Mouse (Mus musculus) WW6 (cell line): ENCODE results near the gene Shc3.

Source experiments
- DNase-seq: peaks from one replicate; pipeline ENCODE4 v3.0.0-alpha.2; 2013; ENCODE audit warnings: low read depth, low spot score

Gene Shc3

DNA sequence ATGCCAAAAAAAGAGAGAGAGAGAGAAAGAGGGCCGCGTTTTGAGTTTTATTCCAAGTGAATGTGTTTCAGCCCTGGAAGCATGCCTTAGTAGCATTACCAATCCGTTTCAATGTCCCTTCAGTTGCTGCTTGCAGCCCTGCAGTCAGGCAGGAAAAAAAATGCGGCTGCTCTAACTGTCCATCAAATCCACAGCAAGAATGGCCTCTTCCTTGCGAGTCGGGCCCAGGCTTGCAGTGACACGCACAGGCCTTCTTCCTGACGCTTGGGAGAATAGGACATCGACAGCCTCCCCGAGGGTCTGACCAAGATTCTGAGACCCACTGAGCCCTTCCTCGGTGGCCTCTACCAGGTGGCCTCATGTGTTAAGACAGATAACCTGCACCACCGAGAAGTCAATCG lies 718 bp downstream of the Shc3 start:
- no peak for DNase-seq

DNA sequence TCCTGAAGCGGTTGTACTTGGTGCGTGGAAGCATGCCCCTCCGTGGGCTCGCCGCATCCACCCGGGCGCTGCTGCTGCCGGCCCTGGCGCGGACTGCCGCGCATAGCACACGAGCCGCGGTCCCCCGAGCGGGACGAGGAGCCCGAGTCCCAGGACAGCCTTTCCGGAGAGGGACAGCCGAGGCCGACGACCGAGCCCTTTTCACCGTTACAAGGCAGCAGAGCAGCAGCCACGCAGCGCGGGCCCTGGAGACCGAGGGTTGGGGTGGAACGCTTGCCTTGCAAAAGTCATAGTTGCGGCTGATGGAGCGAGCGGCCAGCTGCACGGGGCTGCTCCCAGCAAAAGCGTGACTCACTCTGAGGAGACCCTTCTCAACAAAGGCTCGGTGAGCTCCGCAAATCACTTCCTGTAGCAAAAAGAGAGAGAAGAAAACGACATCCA lies 1.8 kb downstream of the Shc3 start:
- DNase-seq: no peak

DNA sequence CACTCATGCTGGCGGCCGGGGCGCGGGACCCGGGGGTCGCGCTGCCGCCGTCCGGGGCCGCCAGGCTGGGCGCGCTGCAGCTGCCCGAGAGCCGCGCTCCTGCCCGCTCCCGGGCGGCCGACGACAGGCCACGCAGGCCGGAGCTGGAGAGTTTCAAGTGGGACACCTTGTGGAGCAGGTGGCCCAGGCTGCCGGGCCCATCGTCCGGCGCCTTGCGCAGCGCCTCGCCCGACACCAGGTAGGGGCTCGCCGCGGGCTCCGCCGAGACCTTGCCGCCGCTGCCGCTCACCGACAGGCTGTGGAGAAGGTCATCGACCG lies 2.2 kb downstream of the Shc3 start:
- no peak for DNase-seq

DNA sequence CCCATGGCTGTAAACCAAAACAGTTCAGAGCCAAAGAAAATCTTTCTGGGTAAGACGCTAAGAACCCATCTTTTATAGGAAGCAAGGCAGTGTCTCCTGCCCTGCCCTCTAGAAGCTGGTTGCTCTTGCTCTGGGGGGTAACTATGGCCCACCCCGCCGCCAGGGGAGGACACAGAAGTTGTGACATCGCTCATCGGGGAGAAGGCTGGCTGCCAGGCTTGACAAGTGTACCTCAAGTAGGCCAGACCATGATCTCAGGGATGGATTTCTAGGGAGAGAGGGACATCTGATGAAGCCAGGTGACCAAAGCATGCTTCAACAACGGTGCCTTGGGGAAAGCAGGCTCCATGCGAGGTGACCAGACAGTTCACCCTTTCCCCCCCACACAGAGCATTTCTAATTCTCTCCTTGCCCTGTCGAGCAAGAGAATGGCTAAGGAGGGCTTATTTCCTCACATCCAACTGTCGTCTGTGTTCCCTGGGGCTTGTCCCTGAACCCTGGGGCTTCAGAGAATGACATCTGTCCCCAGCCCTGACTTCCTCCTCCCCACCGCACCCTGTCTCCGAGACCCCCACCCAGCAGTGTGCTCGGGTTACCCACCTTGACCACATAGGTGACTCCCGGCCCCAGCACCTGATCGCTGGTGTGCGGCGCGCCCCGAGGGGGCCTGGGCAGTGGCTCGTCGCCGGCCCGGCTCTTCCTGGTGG lies 2.7 kb downstream of the Shc3 start:
- no peak for DNase-seq

DNA sequence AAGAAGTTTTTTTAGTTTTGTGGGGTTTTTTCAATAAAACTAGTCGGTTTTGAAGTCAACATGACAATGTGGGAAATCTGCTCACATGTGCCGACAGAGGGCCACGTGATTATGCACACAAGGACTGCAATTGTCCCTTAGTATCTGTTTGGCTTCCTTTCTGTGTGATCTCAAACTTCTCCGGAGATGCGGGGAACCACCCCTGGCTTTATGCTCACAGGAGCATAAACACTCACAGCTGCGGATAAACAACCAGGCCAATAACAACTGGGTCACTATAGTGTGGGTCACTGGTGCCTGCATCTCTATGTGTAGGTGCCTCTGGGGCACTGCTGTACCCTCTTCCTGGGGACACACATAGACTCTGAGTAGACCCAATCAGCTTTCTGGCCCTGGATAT lies 4.5 kb downstream of the Shc3 start:
- DNase-seq: no peak

DNA sequence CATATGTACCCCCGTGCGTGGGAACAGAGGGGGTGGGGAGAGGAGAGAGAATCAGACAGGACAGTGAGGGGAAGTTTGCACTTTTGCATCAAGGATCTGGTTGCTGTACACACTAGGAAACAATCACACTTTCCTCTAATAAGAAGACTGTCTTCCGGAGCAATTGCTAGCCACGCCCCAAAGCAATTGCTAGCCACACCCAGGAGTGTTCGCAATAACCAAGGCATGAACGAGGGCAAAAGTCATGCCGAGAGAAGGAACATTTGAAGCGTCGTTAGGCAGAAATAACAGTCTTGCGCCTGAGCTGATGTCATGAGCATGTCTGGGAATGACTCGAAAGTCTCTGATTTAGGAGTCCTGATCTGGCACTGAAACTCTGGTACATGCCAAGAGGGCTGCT lies 15.9 kb downstream of the Shc3 start:
- DNase-seq: no peak

GRCm38 (mm10) chr13:51552233-51552632 lies 17.0 kb downstream of the Shc3 start:
- no peak for DNase-seq

DNA sequence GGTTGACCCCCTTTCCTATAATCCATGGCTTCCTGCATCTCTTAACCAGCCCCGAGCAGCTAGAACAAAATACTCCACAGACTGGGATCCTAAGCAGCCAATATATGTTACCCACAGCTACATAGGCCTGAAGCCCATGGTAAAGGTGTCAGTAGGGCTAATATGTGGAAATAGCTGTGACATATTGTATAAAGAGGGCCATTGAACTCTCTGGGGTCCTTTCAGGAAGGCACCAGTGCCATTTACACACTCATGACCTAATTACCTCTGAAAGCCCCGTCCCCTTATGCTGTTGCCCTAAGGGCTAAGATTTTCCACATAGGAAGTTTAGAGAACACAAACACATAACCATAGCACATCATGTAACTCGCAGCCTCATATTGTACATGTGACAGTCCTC lies 17.4 kb downstream of the Shc3 start:
- no peak for DNase-seq

GRCm38 (mm10) chr13:51539816-51540215 lies 29.4 kb downstream of the Shc3 start:
- no peak for DNase-seq

DNA sequence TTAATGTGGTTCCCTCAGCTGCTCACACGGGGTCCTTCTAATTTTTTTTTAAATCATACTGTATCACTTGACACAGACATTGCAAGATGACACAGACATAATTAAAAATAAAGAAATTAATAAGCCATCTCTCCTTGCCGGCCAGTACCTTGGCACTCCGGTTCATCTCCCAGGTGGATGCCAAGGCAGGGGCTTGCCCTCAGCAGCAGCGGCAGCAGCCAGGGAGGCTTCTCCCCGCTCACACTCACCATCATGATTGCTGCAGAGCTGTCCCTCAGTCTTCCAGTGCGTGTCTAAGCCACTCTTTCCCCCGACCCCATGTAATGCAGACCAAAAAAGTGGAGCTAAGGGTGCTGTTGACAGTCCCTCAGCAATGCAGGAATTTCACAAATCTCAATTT lies 33.9 kb downstream of the Shc3 start:
- no peak for DNase-seq

DNA sequence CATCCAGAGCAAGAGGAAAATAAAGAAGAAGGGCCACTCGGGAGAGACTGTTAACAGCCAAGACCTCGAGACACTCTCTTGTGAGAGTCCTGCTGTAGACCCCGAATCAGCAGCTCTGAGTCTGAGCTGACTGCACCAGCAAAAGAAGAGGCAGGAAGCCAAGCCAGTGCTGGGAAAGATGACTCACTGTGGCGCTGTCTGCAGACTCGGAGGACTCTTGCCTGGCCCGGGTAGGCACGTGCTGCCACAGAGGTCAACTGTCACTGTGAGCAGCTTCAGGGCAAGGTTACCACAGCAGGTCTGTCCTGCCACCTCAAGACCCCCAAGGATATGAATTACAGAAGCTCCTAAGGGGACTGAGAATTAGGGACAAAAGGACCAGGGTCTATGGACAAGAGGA lies 42.7 kb downstream of the Shc3 start:
- DNase-seq: no peak

DNA sequence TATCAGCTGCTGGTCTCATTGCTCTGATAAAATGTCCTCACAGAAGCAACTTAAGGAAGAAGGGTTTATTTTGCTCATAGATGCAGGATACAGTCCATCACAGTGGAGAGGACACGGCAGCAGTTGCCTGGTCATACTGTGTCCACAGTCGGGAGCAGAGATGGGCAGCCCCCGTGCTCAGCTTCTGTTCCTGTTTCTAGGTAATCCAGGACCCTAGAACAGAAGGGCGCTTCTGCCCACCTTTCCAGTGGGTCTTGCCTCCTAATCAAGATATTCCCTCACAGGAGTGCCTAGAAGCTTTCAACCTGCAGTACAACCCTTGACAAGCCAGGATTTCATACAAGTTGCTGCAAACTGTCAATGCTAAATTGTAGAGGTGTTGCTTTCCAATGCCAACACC lies 44.9 kb downstream of the Shc3 start:
- no peak for DNase-seq

DNA sequence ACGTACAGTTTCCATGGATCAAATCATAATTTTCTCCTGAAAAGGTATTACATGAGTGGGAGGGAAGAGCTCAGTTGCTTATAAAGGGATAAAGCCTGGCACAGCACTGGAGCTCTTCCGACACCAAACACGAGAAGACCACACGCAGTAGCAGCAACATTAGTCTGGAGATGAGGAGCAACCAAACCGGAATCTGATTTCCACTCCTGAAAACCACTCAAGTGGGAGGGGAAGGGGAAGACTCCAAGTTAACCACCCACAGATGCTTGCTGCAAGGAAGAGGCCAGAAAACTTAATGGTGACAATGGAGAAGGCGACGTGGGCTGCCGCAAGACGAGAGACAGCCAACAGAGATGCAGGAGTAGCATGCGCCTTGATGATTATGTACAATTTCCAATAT lies 45.9 kb downstream of the Shc3 start:
- DNase-seq: no peak

- DNase-seq: no peak
These were observed 50.3 kb downstream of the Shc3 start for GRCm38 (mm10) chr13:51518880-51519279.

- no peak for DNase-seq
These were observed 51.3 kb downstream of the Shc3 start for GRCm38 (mm10) chr13:51517943-51518342.

DNA sequence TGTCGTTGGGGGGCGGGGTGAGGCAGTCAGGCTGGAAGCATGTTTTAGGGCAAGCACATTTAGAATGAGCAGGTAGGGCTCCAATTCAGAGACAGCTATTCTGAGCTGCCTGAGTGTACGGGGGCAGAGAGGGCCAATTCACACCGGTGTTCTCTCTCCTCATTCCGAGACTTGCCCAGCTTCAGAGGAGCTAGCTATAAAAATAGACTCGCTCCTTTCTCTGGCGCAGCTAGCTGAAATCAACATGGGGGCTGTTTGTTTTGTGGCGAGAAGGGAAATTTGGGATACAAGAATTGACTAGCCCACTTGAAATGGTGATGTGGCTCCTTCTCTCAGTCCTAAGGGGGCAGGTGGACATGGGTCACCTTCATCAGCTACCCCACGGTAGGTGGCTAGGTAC lies 60.4 kb downstream of the Shc3 start:
- DNase-seq: no peak

GRCm38 (mm10) chr13:51505711-51506110 lies 63.5 kb downstream of the Shc3 start:
- DNase-seq: no peak

- no peak for DNase-seq
These were observed 69.5 kb downstream of the Shc3 start for GRCm38 (mm10) chr13:51499769-51500168.

DNA sequence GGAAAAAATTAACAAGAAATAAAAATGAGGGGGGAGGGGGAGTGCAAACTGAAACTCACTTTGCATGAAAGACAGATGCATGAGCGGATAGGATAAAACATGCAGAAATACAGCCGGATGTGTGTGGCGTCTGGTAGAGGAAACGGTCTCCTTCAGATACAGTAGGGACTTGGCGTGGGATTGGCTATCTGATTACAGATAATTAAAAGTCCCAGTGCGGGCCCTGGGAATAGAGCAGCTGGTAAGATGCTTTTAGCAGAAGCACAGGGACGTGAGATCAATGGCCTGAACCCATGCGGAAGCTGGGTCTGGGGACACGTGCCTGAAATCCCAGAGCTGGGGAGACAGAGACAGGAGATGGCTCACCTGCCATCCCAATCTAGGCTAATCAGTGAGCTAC lies 75.5 kb downstream of the Shc3 start:
- DNase-seq: no peak

GRCm38 (mm10) chr13:51491649-51492435 lies 77.4 kb downstream of the Shc3 start:
- DNase-seq: no peak

- no peak for DNase-seq
These were observed 79.0 kb downstream of the Shc3 start for GRCm38 (mm10) chr13:51490195-51490594.

- no peak for DNase-seq
These were observed 80.3 kb downstream of the Shc3 start for GRCm38 (mm10) chr13:51488945-51489344.

- no peak for DNase-seq
These were observed 83.9 kb downstream of the Shc3 start for GRCm38 (mm10) chr13:51485291-51485690.
